Mouse (Mus musculus): ENCODE measurements around the gene Hoxd8. TPM values are rescaled to one million over a fixed set of nuclear protein-coding genes. Genes with fewer than 3 reads are reported as not detected.

Gene Hoxd8
- polyA plus RNA-seq, 1 experiment from 2014 or later, result 3.1 TPM

DNA sequence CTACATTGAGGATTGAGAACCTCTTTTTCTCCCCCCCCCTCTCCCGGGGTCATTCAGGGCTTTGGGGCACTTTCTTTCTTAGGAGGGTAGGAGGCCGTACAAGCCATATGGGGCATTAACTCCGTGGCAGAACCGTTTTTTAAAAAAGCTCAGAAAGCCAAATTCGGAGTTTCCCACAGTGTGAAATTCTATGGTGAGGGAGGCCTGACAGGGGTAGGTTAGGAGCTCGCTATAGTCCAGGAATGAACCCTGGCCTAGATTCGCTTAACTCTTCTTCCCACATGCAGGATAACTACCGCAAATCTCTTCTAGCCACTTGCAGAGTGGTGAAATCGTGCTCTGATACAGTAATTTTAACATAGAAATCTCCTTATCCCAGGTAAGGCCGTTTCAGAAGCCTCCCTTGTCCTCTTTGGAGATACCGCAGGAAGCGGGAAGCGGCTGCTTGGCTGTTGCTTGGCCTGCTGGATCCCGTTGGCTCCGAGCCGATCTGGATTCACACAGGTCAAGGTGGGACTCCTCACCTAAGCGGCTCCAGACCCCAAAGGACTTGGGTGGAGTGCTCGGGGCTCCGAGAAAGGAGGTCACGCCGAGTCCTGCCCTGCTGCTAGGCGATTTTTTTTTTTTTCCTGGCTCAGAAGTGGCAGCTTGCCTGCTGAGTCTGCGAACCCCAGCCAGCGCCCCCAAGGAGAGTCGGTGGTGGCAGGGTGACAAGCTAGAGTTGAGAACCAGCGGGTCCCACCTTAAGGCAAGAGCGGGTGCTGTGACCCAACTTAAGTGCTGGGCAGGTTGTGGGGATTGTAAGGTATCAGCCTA, 30.8 kb downstream of the Hoxd8 start:
- Histone ChIP-seq H3K9ac (ENCODE audit: low read depth, low read length) (peak overlapping the region; percentile 27; the same call in 1 of the 2 replicates), H3K4me2 (ENCODE audit: low read depth, low read length) (peak overlapping the region; percentile 48; the same call in 1 of the 2 replicates), H3K4me3 (ENCODE audit: low read length) (peak overlapping the region; percentile 32; the same call in 1 of the 2 replicates), H3K9me3 (ENCODE audit: control insufficient read depth, low read length) (no peaks in the 10 kb centered on the region), H3K27ac (ENCODE audit: low read length) (no peak overlapping the region), H3K4me1 (ENCODE audit: control insufficient read depth, insufficient read depth, low read length) (no peaks in the 10 kb centered on the region), H3K36me3 (ENCODE audit: control insufficient read depth, insufficient read depth, low read length) (no peaks in the 10 kb centered on the region), H3K27me3 (replicated peaks; ENCODE audit: control insufficient read depth, insufficient read depth, low read length) (peaks cover 71% of the 10 kb centered on the region)
- no peak for ATAC-seq
- WGBS, result 28% methylated on average over 27 of the region's 27 CpGs

DNA sequence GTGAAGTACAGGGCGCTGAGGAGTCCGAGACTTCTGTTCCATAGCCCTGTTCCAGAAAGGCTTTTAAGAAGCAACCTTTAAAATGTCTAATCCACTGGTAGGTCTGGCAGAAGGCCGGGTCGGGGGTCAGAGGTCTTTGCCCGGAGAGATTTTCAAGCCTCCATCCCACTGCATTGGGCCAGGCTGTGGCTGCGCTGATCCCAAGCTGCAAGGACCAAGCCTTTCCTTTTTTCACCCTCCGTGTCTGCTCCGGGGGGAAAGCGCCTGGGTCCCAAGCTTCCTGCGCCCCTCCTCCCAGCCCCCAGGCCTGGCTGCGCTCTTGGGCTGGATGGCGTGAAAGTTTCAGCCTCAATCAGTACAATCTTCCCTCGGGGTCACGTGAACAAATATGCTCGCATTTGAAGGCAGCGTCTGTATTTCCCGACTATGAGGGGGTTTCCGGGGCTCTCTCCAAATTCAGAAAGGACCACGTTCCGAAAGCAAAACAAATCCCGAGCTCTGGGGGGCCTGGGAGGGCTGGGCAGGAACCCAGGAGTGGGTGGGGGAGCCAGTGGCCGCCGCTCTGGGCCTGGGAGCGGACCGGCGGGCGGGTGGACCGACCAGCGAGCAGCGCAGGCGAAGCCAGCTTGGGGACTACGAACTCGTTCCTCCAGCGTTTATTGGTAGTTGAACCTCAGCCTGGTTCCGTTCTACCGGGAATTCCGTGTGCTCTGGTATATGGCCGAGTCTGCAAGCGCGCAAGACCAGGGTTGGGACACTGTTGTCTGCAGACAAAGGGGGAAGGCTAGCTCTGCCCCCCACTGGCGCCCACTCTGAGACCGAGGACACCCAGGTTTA, 31.7 kb downstream of the Hoxd8 start:
- H3K27me3 ChIP-seq (replicated peaks; ENCODE audit: control insufficient read depth, insufficient read depth, low read length), result peaks cover 74% of the 10 kb centered on the region
- H3K36me3 ChIP-seq (ENCODE audit: control insufficient read depth, insufficient read depth, low read length), result no peaks in the 10 kb centered on the region
- WGBS, result 17% methylated on average over 42 of the region's 42 CpGs
- H3K27ac ChIP-seq (ENCODE audit: low read length), result peak overlapping the region; percentile 28; the same call in 1 of the 2 replicates
- peak overlapping the region; percentile 32 for H3K4me3 ChIP-seq (ENCODE audit: low read length)
- 0 out of 2 replicates have a peak, but pooled peaks cover 3% of the 10 kb centered on the region for H3K4me1 ChIP-seq (ENCODE audit: control insufficient read depth, insufficient read depth, low read length)
- H3K4me2 ChIP-seq (ENCODE audit: low read depth, low read length), result peak overlapping the region; percentile 48
- H3K9me3 ChIP-seq (ENCODE audit: control insufficient read depth, low read length), result no peaks in the 10 kb centered on the region
- no peak for ATAC-seq
- peak overlapping the region; percentile 27 for H3K9ac ChIP-seq (ENCODE audit: low read depth, low read length)

DNA sequence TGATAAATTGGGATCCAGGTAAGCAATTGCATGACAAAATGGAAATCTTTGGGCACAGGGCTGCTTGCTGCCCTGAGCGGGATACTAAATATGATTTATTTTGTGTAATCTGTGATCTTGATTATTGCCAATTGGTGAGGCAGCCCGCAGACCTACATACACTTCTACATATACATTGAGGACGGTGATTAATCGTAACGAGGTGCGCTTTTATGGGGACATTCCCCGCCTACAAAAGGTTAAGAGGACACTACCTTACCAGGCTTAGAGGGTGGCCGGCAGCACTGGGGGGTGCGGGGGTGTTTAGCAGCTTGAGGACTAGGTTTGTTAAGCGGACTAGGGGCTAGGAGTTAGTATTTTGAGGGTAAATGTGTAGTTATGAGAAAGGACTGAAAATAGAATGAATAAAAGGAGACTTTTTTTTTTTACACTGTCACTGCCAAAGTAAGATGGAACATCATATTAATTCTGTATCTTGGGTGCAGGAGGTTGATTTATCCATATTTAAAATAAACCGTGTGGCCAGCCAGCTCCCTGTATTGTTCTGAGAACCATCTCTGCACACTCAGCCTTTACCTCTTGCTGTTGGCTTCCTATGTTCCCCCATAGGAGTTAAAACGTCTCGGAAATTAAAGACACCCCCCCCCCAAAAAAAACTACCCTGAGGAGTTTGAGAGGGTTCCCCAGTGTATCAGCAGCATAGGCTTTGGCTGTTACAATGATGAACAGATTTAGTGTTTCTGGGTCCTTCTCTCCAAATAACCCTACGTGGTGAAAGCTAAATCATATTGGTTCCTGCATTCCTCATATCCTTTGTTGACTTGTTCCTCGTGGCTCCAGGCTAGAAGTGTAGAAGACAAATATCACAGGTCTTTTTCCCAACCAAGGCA, 32.5 kb downstream of the Hoxd8 start:
- H3K9me3 ChIP-seq (ENCODE audit: control insufficient read depth, low read length), result no peaks in the 10 kb centered on the region
- H3K27me3 ChIP-seq (replicated peaks; ENCODE audit: control insufficient read depth, insufficient read depth, low read length), result peaks cover 75% of the 10 kb centered on the region
- no peak overlapping the region; the same call in 1 of the 2 replicates for H3K4me2 ChIP-seq (ENCODE audit: low read depth, low read length)
- H3K4me1 ChIP-seq (ENCODE audit: control insufficient read depth, insufficient read depth, low read length), result 0 out of 2 replicates have a peak, but pooled peaks cover 3% of the 10 kb centered on the region
- no peaks in the 10 kb centered on the region for H3K36me3 ChIP-seq (ENCODE audit: control insufficient read depth, insufficient read depth, low read length)
- H3K4me3 ChIP-seq (ENCODE audit: low read length), result peak overlapping the region; percentile 32
- WGBS, result 24% methylated on average over 15 of the region's 15 CpGs
- H3K27ac ChIP-seq (ENCODE audit: low read length), result no peak overlapping the region; the same call in none of the 2 replicates
- H3K9ac ChIP-seq (ENCODE audit: low read depth, low read length), result 0 out of 2 replicates have a peak overlapping the region, but pooled peaks have one; percentile 9
- ATAC-seq, result no peak

- H3K27ac ChIP-seq (ENCODE audit: low read length), result no peak overlapping the region; the same call in 1 of the 2 replicates
- WGBS, result 40% methylated on average over 7 of the region's 7 CpGs
- H3K4me1 ChIP-seq (ENCODE audit: control insufficient read depth, insufficient read depth, low read length), result 0 out of 2 replicates have a peak, but pooled peaks cover 3% of the 10 kb centered on the region
- ATAC-seq, result no peak
- H3K4me3 ChIP-seq (ENCODE audit: low read length), result peak overlapping the region; percentile 13; the same call in 1 of the 2 replicates
- peaks cover 73% of the 10 kb centered on the region for H3K27me3 ChIP-seq (replicated peaks; ENCODE audit: control insufficient read depth, insufficient read depth, low read length)
- no peak overlapping the region for H3K4me2 ChIP-seq (ENCODE audit: low read depth, low read length)
- H3K36me3 ChIP-seq (ENCODE audit: control insufficient read depth, insufficient read depth, low read length), result no peaks in the 10 kb centered on the region
- H3K9ac ChIP-seq (ENCODE audit: low read depth, low read length), result 0 out of 2 replicates have a peak overlapping the region, but pooled peaks have one; percentile 9
- H3K9me3 ChIP-seq (ENCODE audit: control insufficient read depth, low read length), result no peaks in the 10 kb centered on the region
Measured at GRCm38 (mm10) chr2:74737578-74738070, 33.2 kb downstream of the Hoxd8 start.

GRCm38 (mm10) chr2:74738623-74739475, 34.4 kb downstream of the Hoxd8 start:
- Histone ChIP-seq H3K4me2 (ENCODE audit: low read depth, low read length) (0 out of 2 replicates have a peak overlapping the region, but pooled peaks have one; percentile 10), H3K4me1 (ENCODE audit: control insufficient read depth, insufficient read depth, low read length) (0 out of 2 replicates have a peak, but pooled peaks cover 3% of the 10 kb centered on the region), H3K4me3 (ENCODE audit: low read length) (0 out of 2 replicates have a peak overlapping the region, but pooled peaks have one; percentile 5), H3K36me3 (ENCODE audit: control insufficient read depth, insufficient read depth, low read length) (no peaks in the 10 kb centered on the region), H3K27me3 (replicated peaks; ENCODE audit: control insufficient read depth, insufficient read depth, low read length) (peaks cover 75% of the 10 kb centered on the region), H3K27ac (ENCODE audit: low read length) (peak overlapping the region; percentile 47; the same call in 1 of the 2 replicates), H3K9me3 (ENCODE audit: control insufficient read depth, low read length) (no peaks in the 10 kb centered on the region), H3K9ac (ENCODE audit: low read depth, low read length) (no peak overlapping the region)
- ATAC-seq, result 0 out of 2 replicates have a peak, but pooled peaks have one; percentile 14
- 12% methylated on average over 20 of the region's 20 CpGs for WGBS

- Histone ChIP-seq H3K4me1 (ENCODE audit: control insufficient read depth, insufficient read depth, low read length) (0 out of 2 replicates have a peak, but pooled peaks cover 3% of the 10 kb centered on the region), H3K9ac (ENCODE audit: low read depth, low read length) (no peak overlapping the region), H3K4me2 (ENCODE audit: low read depth, low read length) (0 out of 2 replicates have a peak overlapping the region, but pooled peaks have one; percentile 10), H3K9me3 (ENCODE audit: control insufficient read depth, low read length) (no peaks in the 10 kb centered on the region), H3K27me3 (replicated peaks; ENCODE audit: control insufficient read depth, insufficient read depth, low read length) (peaks cover 78% of the 10 kb centered on the region), H3K4me3 (ENCODE audit: low read length) (no peak overlapping the region), H3K36me3 (ENCODE audit: control insufficient read depth, insufficient read depth, low read length) (no peaks in the 10 kb centered on the region), H3K27ac (ENCODE audit: low read length) (peak overlapping the region; percentile 47; the same call in 1 of the 2 replicates)
- ATAC-seq, result no peak
- WGBS, result 27% methylated on average over 2 of the region's 2 CpGs
Measured at GRCm38 (mm10) chr2:74739476-74739800, 35.0 kb downstream of the Hoxd8 start.

- ATAC-seq, result no peak
- Histone ChIP-seq H3K36me3 (ENCODE audit: control insufficient read depth, insufficient read depth, low read length) (no peaks in the 10 kb centered on the region), H3K27me3 (replicated peaks; ENCODE audit: control insufficient read depth, insufficient read depth, low read length) (peaks cover 79% of the 10 kb centered on the region), H3K27ac (ENCODE audit: low read length) (peak overlapping the region; percentile 26; the same call in 1 of the 2 replicates), H3K9ac (ENCODE audit: low read depth, low read length) (0 out of 2 replicates have a peak overlapping the region, but pooled peaks have one; percentile 37), H3K4me1 (ENCODE audit: control insufficient read depth, insufficient read depth, low read length) (0 out of 2 replicates have a peak, but pooled peaks cover 3% of the 10 kb centered on the region), H3K4me3 (ENCODE audit: low read length) (peak overlapping the region; percentile 13), H3K4me2 (ENCODE audit: low read depth, low read length) (peak overlapping the region; percentile 42), H3K9me3 (ENCODE audit: control insufficient read depth, low read length) (no peaks in the 10 kb centered on the region)
- WGBS, result 19% methylated on average over 14 of the region's 14 CpGs
Measured at GRCm38 (mm10) chr2:74739869-74740268, 35.5 kb downstream of the Hoxd8 start.

Measured in intestine, embryonic 16.5 days (tissue).